10 mouse cellular contexts compared by ENCODE assay signal in the genomic region with DNA sequence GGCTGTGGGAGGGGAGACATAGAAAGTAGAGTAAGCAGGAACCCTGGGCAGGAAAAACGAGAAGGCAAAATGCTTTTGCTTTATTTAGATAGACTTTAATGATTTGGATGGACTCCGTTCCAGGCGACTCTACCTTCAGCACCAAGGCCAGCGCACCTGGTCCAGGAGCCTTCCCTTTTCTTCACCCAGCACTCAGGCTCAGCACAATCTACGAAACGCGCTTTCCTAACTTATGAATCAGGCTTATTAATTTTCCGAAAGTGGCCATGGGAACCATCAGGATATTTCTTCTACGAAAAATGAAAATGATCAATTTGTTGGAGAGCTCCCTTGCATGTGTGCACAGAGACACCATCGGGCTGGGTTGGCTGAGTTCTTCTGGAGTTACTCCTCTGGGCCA. TPM values are rescaled to one million over a fixed set of nuclear protein-coding genes. Genes with fewer than 3 reads are reported as not detected.
A peak's percentile ranks its signal among the peaks of the same experiment; 100 is the strongest.
DNase-seq lines count a peak whose midpoint lies in the region; ATAC-seq and TF ChIP-seq lines count a peak whose summit lies in the region.
"Had no signal": no experiment of that assay in that cellular context is flagged by ENCODE, and none has a peak within 500 bp of the region (broad histone marks: within the 10 kb centered on the region; RNA-seq: fewer than 3 reads in every experiment).

No protein-coding gene starts in this region.

- no peak for TF ChIP-seq CTCF in heart, postnatal 0 days (IDR thresholded peaks at IDR 0.05; ENCODE audit: low read depth)

- H3K27ac ChIP-seq in heart, postnatal 0 days (ENCODE audit: low read depth): no peak overlapping the region
- no peak overlapping the region for H3K27ac ChIP-seq in limb, embryonic 10.5 days

- 7% methylated on average over 10 of the region's 10 CpGs for WGBS in heart, postnatal 0 days
- 3% methylated on average over 10 of the region's 10 CpGs for WGBS in limb, embryonic 10.5 days

- peaks cover 74% of the 10 kb centered on the region for H3K27me3 ChIP-seq in heart, postnatal 0 days (ENCODE audit: control insufficient read depth, insufficient read depth, low read length)
- H3K27me3 ChIP-seq in limb, embryonic 10.5 days (ENCODE audit: low read depth, poor library complexity, severe bottlenecking): peaks cover 93% of the 10 kb centered on the region

- DNase-seq in heart, postnatal 0 days (ENCODE audit: low spot score): peak; percentile 54
- no peak for DNase-seq in heart, adult 8-10 months (ENCODE audit: low spot score)
- peak; percentile 28 for DNase-seq in A20 (ENCODE audit: low read depth, low spot score)
- DNase-seq in limb, embryonic 10.5 days (ENCODE audit: low spot score): peak; percentile 88
- DNase-seq in thymus, postnatal 4 days: peak; percentile 59
- DNase-seq in layer of hippocampus, postnatal 10 days (ENCODE audit: low spot score in 2 of 2): no peak
- DNase-seq in right cerebral cortex, adult 2 months (ENCODE audit: low spot score in 2 of 2): no peak

- H3K4me1 ChIP-seq in heart, postnatal 0 days (ENCODE audit: control insufficient read depth, insufficient read depth): peaks cover 5% of the 10 kb centered on the region; the same call in 1 of the 2 replicates
- peaks cover 14% of the 10 kb centered on the region for H3K4me1 ChIP-seq in limb, embryonic 10.5 days

- no peak overlapping the region for H3K4me2 ChIP-seq in heart, postnatal 0 days (ENCODE audit: low read depth, low read length)

- no peak overlapping the region for H3K9ac ChIP-seq in heart, postnatal 0 days (replicated peaks; ENCODE audit: low read depth, low read length)

- no peak for TF ChIP-seq EP300 in heart, postnatal 0 days (IDR thresholded peaks at IDR 0.05; ENCODE audit: low read depth)

- H3K9me3 ChIP-seq in heart, postnatal 0 days (replicated peaks; ENCODE audit: control insufficient read depth, low read length): no peaks in the 10 kb centered on the region
- no peaks in the 10 kb centered on the region for H3K9me3 ChIP-seq in limb, embryonic 10.5 days (replicated peaks)

- no peak for ATAC-seq in heart, postnatal 0 days (ENCODE audit: insufficient read depth, low read depth)
- peak; percentile 87 for ATAC-seq in common myeloid progenitor, adult 5-6 weeks (replicated peaks; ENCODE audit: low read depth, poor library complexity, severe bottlenecking)
- ATAC-seq: Patski had no signal

- no peak overlapping the region for H3K4me3 ChIP-seq in heart, postnatal 0 days (ENCODE audit: low read depth, low read length)
- no peak overlapping the region for H3K4me3 ChIP-seq in limb, embryonic 10.5 days

- H3K36me3 ChIP-seq in heart, postnatal 0 days (replicated peaks; ENCODE audit: control insufficient read depth, insufficient read depth, low read length): no peaks in the 10 kb centered on the region
- no peaks in the 10 kb centered on the region for H3K36me3 ChIP-seq in limb, embryonic 10.5 days

RNA-seq across cellular contexts. Expression of a gene that starts 16.4 kb away (rescaled TPM):
- total RNA-seq in heart, postnatal 0 days (2014; rRNA removed; ENCODE audit: low replicate concordance): not detected in 2 replicates
- not detected in 2 replicates for polyA plus RNA-seq in heart, postnatal 0 days (2015; fragmentation: Nextera tagmentation; extraction: Ambion mirVana)
- total RNA-seq in heart, adult 8-10 months (2022): not detected
- not detected in 2 replicates for total RNA-seq in common myeloid progenitor, adult 5-6 weeks (2017)
- not detected in 2 replicates for polyA plus RNA-seq in limb, embryonic 10.5 days (2016; fragmentation: Nextera tagmentation; extraction: Ambion mirVana)
- not detected for total RNA-seq in layer of hippocampus, postnatal 10 days (2021)
- polyA plus RNA-seq: heart, embryonic 14.5 days; Patski had no signal

RNA-seq across cellular contexts. Expression of a gene that starts 57.8 kb away (rescaled TPM):
- 26.6 and 62.1 TPM in 2 replicates for total RNA-seq in heart, postnatal 0 days (2014; rRNA removed; ENCODE audit: low replicate concordance)
- polyA plus RNA-seq in heart, postnatal 0 days (2015; fragmentation: Nextera tagmentation; extraction: Ambion mirVana): 62.1 and 62.3 TPM in 2 replicates
- 10 to 100 TPM; 63.9 to 73.6 (median 69.8) TPM for total RNA-seq in heart, adult 8-10 months (2022)
- 13.6 and 20.0 TPM in 2 replicates for total RNA-seq in common myeloid progenitor, adult 5-6 weeks (2017)
- polyA plus RNA-seq in limb, embryonic 10.5 days (2016; fragmentation: Nextera tagmentation; extraction: Ambion mirVana): 19.8 and 21.8 TPM in 2 replicates
- 10 to 100 TPM; 17.4 to 19.4 TPM for total RNA-seq in layer of hippocampus, postnatal 10 days (2021)

Comparison
In these comparisons a context has a peak if more than half of its experiments do, and no peak if none do; other contexts are left out.
1. DNase-seq: peak in heart, postnatal 0 days (single experiment), A20 (single experiment), limb, embryonic 10.5 days (single experiment) and thymus, postnatal 4 days (single experiment); none in heart, adult 8-10 months (single experiment), layer of hippocampus, postnatal 10 days (0 of 2) and right cerebral cortex, adult 2 months (0 of 2).